Comparison of ENCODE assay signal across 15 mouse cellular contexts in genomic region chr2:76610326-76611104, GRCm38 (mm10). TPM values are rescaled to one million over a fixed set of nuclear protein-coding genes. Genes with fewer than 3 reads are reported as not detected.
DNase-seq lines count a peak whose midpoint lies in the region; ATAC-seq and TF ChIP-seq lines count a peak whose summit lies in the region.
"Had no signal": no experiment of that assay in that cellular context is flagged by ENCODE, and none has a peak within 500 bp of the region (broad histone marks: within the 10 kb centered on the region; RNA-seq: fewer than 3 reads in every experiment).

No protein-coding gene starts in this region.

- WGBS in forebrain, embryonic 10.5 days = 89% methylated on average over 10 of the region's 10 CpGs

- no peak overlapping the region for H3K27ac ChIP-seq in layer of hippocampus, adult 2 months
- H3K27ac ChIP-seq in forebrain, embryonic 10.5 days = no peak overlapping the region
- H3K27ac ChIP-seq: hindbrain, embryonic 15.5 days; limb, embryonic 12.5 days; lung, embryonic 15.5 days had no signal

- peak; percentile 94 for ATAC-seq in granulocyte monocyte progenitor cell, adult 5-6 weeks (replicated peaks; ENCODE audit: poor library complexity, severe bottlenecking)
- ATAC-seq: activated CD4-positive, CD25-positive, alpha-beta regulatory T cell, adult 4 months had no signal

- no peak for TF ChIP-seq CTCF in layer of hippocampus, adult 2 months (conservative IDR thresholded peaks at IDR 0.05)

- H3K36me3 ChIP-seq in forebrain, embryonic 10.5 days (replicated peaks) = no peaks in the 10 kb centered on the region
- H3K36me3 ChIP-seq: hindbrain, embryonic 15.5 days; limb, embryonic 12.5 days; lung, embryonic 15.5 days had no signal

- no peak overlapping the region for H3K4me3 ChIP-seq in layer of hippocampus, adult 2 months
- no peak overlapping the region for H3K4me3 ChIP-seq in forebrain, embryonic 10.5 days
- H3K4me3 ChIP-seq: hindbrain, embryonic 15.5 days; limb, embryonic 12.5 days; lung, embryonic 15.5 days had no signal

- DNase-seq in 3T3-L1 (ENCODE audit: low read depth, low spot score) (peak; percentile 75), 416B (ENCODE audit: low read depth) (peak; percentile 92)
- peak; percentile 12 for DNase-seq in lung, postnatal 25 days (ENCODE audit: low spot score)
- no peak for DNase-seq in kidney, adult 11 months
- DNase-seq in layer of hippocampus, adult 2 months (ENCODE audit: low spot score in 2 of 2) = no peak
- no peak for DNase-seq in forebrain, embryonic 10.5 days (ENCODE audit: extremely low spot score, low spot score)
- DNase-seq: gastrocnemius, postnatal 25 days; thymus, postnatal 25 days had no signal

- H3K4me1 ChIP-seq in forebrain, embryonic 10.5 days = no peaks in the 10 kb centered on the region
- H3K4me1 ChIP-seq: hindbrain, embryonic 15.5 days; limb, embryonic 12.5 days; lung, embryonic 15.5 days had no signal

- H3K27me3 ChIP-seq in forebrain, embryonic 10.5 days (ENCODE audit: poor library complexity, severe bottlenecking) = no peaks in the 10 kb centered on the region
- H3K27me3 ChIP-seq: hindbrain, embryonic 15.5 days; limb, embryonic 12.5 days; lung, embryonic 15.5 days had no signal

- H3K9me3 ChIP-seq in forebrain, embryonic 10.5 days = no peaks in the 10 kb centered on the region
- H3K9me3 ChIP-seq: hindbrain, embryonic 15.5 days; limb, embryonic 12.5 days; lung, embryonic 15.5 days had no signal

RNA-seq across cellular contexts. Expression of gene Prkra, which starts 37.3 kb away (rescaled TPM):
- 22.3 and 23.1 TPM in 2 replicates for total RNA-seq in granulocyte monocyte progenitor cell, adult 5-6 weeks (2014; fragmentation: Nextera tagmentation)
- total RNA-seq in granulocyte monocyte progenitor cell, adult 5-6 weeks (2017) = 17.3 and 17.7 TPM in 2 replicates
- 10 to 100 TPM; 17.7 to 19.3 TPM for total RNA-seq in layer of hippocampus, adult 2 months (2021)
- 74.9 and 79.6 TPM in 2 replicates for polyA plus RNA-seq in forebrain, embryonic 10.5 days (2016; fragmentation: Nextera tagmentation; extraction: Ambion mirVana)

RNA-seq across cellular contexts. Expression of gene Pjvk, which starts 37.8 kb away (rescaled TPM):
- not detected in 2 replicates for total RNA-seq in granulocyte monocyte progenitor cell, adult 5-6 weeks (2014; fragmentation: Nextera tagmentation)
- not detected in 2 replicates for total RNA-seq in granulocyte monocyte progenitor cell, adult 5-6 weeks (2017)
- total RNA-seq in layer of hippocampus, adult 2 months (2021) = under 1 TPM in 1 of 2 experiments, not detected in 1; 0.39 TPM
- 0.68 and 0.76 TPM in 2 replicates for polyA plus RNA-seq in forebrain, embryonic 10.5 days (2016; fragmentation: Nextera tagmentation; extraction: Ambion mirVana)
- total RNA-seq: gastrocnemius, postnatal 25 days; left cerebral cortex, adult 18-20 months; neutrophil, adult 5-6 weeks had no signal
- polyA plus RNA-seq: activated CD4-positive, CD25-positive, alpha-beta regulatory T cell, adult 4 months had no signal

Comparison
In these comparisons a context has a peak if more than half of its experiments do, and no peak if none do; other contexts are left out.
1. DNase-seq: peak in 3T3-L1 (single experiment), 416B (single experiment) and lung, postnatal 25 days (single experiment); none in kidney, adult 11 months (single experiment), layer of hippocampus, adult 2 months (0 of 2) and forebrain, embryonic 10.5 days (single experiment).